Mouse (Mus musculus): ENCODE measurements around the gene Smtnl2. TPM values are rescaled to one million over a fixed set of nuclear protein-coding genes. Genes with fewer than 3 reads are reported as not detected.
"Not testable (repeated sequence)": the region's sequence is repeated elsewhere in the genome, so short reads cannot be mapped to it uniquely, and the experiment has no call there.

Gene Smtnl2
- total and polyA plus RNA-seq, 2 experiments = 0.43 to 0.55 TPM

DNA sequence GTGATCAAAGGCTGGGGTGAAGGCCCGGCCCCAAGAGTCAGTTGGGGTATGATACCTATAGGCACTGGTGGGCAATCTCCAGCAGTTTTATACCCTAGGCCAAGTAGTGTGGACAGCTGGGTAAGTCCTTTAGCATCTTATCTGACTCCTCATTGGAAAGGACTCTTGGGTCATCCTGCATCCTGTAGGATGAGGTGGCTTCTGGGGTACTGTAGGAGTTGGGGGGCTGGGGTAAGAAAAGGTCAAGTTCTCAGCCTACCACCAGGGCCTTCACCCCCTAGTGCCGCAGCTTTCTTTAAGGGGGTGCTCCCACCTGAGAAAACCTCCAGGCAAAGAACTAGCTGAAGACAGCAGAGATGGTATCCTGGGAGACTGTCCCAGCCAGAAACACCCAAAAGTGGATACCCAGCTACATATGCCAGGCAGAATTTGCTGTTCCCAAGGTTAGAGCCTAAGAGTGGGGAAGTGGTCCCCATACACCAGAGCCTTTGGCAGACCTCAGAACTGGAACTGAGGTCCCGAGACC is 40.7 kb upstream of the Smtnl2 start:
- Histone ChIP-seq H3K9ac (ENCODE audit: low read depth, low read length) (no peak overlapping the region), H3K27me3 (ENCODE audit: control insufficient read depth, insufficient read depth, low read length) (no peaks in the 10 kb centered on the region), H3K27ac (replicated peaks; ENCODE audit: insufficient read depth, low read depth, low read length) (no peak overlapping the region), H3K4me1 (ENCODE audit: control insufficient read depth, insufficient read depth, low read length) (peaks cover 4% of the 10 kb centered on the region; the same call in 1 of the 2 replicates), H3K36me3 (ENCODE audit: control insufficient read depth, insufficient read depth, low read length) (peaks cover 20% of the 10 kb centered on the region), H3K4me3 (ENCODE audit: insufficient read depth, low read depth, low read length) (no peak overlapping the region), H3K79me2 (ENCODE audit: control insufficient read depth, insufficient read depth, low read length) (no peaks in the 10 kb centered on the region)
- no peak for TF ChIP-seq CTCF (IDR thresholded peaks at IDR 0.05; ENCODE audit: low read depth, low read length)
- no peak for TF ChIP-seq POLR2A (IDR thresholded peaks at IDR 0.05; ENCODE audit: extremely low read depth, insufficient read depth, low read length)
- DNase-seq (ENCODE audit: extremely low read depth, low read depth, low spot score) = no peak
- WGBS = 90% methylated on average over 3 of the region's 3 CpGs

DNA sequence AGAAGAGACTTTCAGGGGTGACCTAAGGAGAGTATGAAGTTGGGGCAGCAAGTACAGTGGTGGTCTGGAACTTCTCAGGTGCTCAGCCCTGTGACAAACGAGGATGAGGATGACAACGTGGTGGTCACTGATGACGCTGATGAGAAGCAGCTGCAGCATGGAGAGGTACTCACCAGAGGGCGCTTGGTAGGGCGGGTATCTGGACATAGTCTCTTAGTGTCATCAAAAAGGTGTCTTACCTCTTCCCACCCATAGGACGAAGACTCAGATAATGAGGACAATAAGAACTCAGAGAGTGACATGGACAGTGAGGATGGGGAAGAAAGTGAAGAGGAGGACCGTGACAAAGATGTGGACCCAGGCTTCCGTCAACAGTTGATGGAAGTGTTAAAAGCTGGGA is 36.0 kb upstream of the Smtnl2 start:
- no peak for DNase-seq (ENCODE audit: extremely low read depth, low read depth, low spot score)
- Histone ChIP-seq H3K4me3 (ENCODE audit: insufficient read depth, low read depth, low read length) (no peak overlapping the region), H3K27ac (replicated peaks; ENCODE audit: insufficient read depth, low read depth, low read length) (no peak overlapping the region), H3K36me3 (ENCODE audit: control insufficient read depth, insufficient read depth, low read length) (peaks cover 43% of the 10 kb centered on the region), H3K79me2 (ENCODE audit: control insufficient read depth, insufficient read depth, low read length) (no peaks in the 10 kb centered on the region), H3K27me3 (ENCODE audit: control insufficient read depth, insufficient read depth, low read length) (no peaks in the 10 kb centered on the region), H3K4me1 (ENCODE audit: control insufficient read depth, insufficient read depth, low read length) (no peaks in the 10 kb centered on the region), H3K9ac (ENCODE audit: low read depth, low read length) (no peak overlapping the region)
- 84% methylated on average over 8 of the region's 8 CpGs for WGBS
- no peak for TF ChIP-seq POLR2A (IDR thresholded peaks at IDR 0.05; ENCODE audit: extremely low read depth, insufficient read depth, low read length)
- 0 out of 2 replicates have a peak, but pooled peaks have one; percentile 17 for TF ChIP-seq CTCF (IDR thresholded peaks at IDR 0.05; ENCODE audit: low read depth, low read length)

DNA sequence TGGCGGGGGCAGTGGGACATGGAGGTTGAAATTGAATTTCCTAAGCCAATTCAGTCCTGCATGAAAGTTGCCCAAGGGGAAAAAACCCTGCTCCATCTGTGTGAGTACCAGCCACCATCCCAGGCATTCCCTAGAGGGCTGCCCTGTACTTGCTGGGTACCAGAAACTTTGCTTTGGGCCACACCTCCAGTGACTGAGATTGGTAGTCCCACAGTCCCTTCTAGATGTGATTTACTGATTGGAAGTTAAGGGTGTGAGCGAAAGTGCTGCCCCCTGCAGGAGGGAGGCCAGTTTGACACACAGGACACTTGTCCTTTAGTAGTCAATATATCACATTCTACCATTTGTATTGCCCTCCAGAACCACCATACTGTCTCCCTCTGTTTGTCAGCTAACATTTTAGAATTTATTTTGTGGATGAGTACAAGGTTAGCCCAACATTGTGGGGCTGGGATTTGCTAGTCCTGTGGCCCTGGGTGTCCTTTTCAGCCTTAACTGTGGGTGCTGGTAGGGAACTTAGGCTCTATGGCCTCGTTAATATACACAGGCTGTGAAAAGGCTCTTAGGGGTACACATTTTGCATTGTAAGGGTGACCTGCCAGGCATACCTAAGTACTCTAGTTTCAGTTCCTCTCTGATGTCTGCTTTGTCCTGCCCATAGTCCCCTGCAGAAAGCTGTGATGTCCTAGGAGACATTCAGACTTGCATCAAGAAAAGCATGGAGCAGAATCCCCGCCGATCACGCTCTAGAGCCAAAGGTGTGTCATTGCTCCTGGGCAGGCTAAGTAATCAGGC is 35.0 kb upstream of the Smtnl2 start:
- Histone ChIP-seq H3K4me1 (ENCODE audit: control insufficient read depth, insufficient read depth, low read length) (peaks cover 4% of the 10 kb centered on the region), H3K4me3 (ENCODE audit: insufficient read depth, low read depth, low read length) (no peak overlapping the region), H3K36me3 (ENCODE audit: control insufficient read depth, insufficient read depth, low read length) (peaks cover 40% of the 10 kb centered on the region), H3K27ac (replicated peaks; ENCODE audit: insufficient read depth, low read depth, low read length) (no peak overlapping the region), H3K9ac (ENCODE audit: low read depth, low read length) (no peak overlapping the region), H3K79me2 (ENCODE audit: control insufficient read depth, insufficient read depth, low read length) (peaks cover 6% of the 10 kb centered on the region; the same call in 1 of the 2 replicates), H3K27me3 (ENCODE audit: control insufficient read depth, insufficient read depth, low read length) (no peaks in the 10 kb centered on the region)
- 90% methylated on average over 6 of the region's 6 CpGs for WGBS
- TF ChIP-seq POLR2A (IDR thresholded peaks at IDR 0.05; ENCODE audit: extremely low read depth, insufficient read depth, low read length) = no peak
- peak; percentile 81 for TF ChIP-seq CTCF (IDR thresholded peaks at IDR 0.05; ENCODE audit: low read depth, low read length)
- DNase-seq (ENCODE audit: extremely low read depth, low read depth, low spot score) = peak; percentile 53

DNA sequence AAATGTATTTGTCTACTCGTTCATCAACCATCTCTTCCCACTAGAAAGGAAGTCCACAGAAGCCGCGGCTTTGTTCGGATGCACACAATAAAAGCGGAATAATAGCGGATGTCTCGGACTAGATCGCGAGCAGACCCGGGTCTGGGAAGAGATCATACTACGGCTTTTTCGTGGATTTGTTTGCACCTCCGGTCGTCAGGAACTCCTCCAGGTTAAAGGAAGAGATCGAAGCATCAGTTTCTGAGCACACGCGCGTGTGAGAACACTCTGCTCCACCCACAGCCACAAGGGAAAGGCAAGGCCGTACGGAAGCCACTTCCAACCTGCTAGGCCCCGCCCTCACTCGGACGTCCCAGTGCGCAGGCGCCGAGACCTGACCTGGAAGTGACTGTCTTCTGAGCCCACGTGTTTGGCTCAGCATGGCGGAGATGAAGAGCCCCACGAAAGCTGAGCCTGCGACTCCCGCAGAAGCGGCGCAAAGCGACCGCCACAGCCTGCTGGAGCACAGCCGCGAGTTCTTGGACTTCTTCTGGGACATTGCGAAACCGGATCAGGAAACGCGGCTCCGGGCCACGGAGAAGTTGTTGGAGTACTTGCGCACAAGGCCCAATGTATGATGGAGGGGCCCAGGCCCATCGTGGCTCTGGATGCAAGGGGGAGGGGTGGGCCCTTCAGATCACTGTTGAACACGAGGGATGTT is 29.6 kb upstream of the Smtnl2 start, which contains the start of gene Mybbp1a:
Gene Mybbp1a (plus strand): TSS at position 391 of the 700 bp plus-strand sequence.
- peaks cover 15% of the 10 kb centered on the region; the same call in 1 of the 2 replicates for H3K36me3 ChIP-seq (ENCODE audit: control insufficient read depth, insufficient read depth, low read length)
- H3K79me2 ChIP-seq (ENCODE audit: control insufficient read depth, insufficient read depth, low read length) = peaks cover 11% of the 10 kb centered on the region; the same call in 1 of the 2 replicates
- peaks cover 21% of the 10 kb centered on the region for H3K4me1 ChIP-seq (ENCODE audit: control insufficient read depth, insufficient read depth, low read length)
- TF ChIP-seq POLR2A (IDR thresholded peaks at IDR 0.05; ENCODE audit: extremely low read depth, insufficient read depth, low read length) (peak; percentile 54; the same call in 1 of the 2 replicates), CTCF (IDR thresholded peaks at IDR 0.05; ENCODE audit: low read depth, low read length) (no peak)
- peak; percentile 86 for DNase-seq (ENCODE audit: extremely low read depth, low read depth, low spot score)
- H3K27me3 ChIP-seq (ENCODE audit: control insufficient read depth, insufficient read depth, low read length) = no peaks in the 10 kb centered on the region
- WGBS = under 1% methylated on average over 46 of the region's 46 CpGs
- peak within 1 kb of the TSS; percentile 70 for H3K9ac ChIP-seq (ENCODE audit: low read depth, low read length)
- H3K27ac ChIP-seq (replicated peaks; ENCODE audit: insufficient read depth, low read depth, low read length) = peak within 1 kb of the TSS; percentile 33
- peak within 1 kb of the TSS; percentile 78 for H3K4me3 ChIP-seq (ENCODE audit: insufficient read depth, low read depth, low read length)

DNA sequence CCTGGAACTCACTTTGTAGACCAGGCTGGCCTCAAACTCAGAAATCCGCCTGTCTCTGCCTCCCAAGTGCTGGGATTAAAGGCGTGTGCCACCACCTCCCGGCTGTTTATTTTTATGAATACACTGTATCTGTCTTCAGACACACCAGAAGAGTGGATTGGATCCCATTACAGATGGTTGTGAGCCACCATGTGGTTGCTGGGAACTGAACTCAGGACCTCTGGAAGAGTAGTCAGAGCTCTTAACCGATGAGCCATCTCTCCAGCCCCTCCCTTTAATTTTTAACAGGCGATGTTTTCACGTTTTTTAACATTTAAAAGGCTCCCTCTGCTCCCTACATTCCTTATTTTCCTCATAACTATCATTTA is 29.1 kb upstream of the Smtnl2 start:
- not testable (repeated sequence) for H3K27me3 ChIP-seq (ENCODE audit: control insufficient read depth, insufficient read depth, low read length); H3K9ac ChIP-seq (ENCODE audit: low read depth, low read length); DNase-seq (ENCODE audit: extremely low read depth, low read depth, low spot score)
- 35% methylated on average over 6 of the region's 6 CpGs for WGBS
- peaks cover 22% of the 10 kb centered on the region for H3K4me1 ChIP-seq (ENCODE audit: control insufficient read depth, insufficient read depth, low read length)
- H3K79me2 ChIP-seq (ENCODE audit: control insufficient read depth, insufficient read depth, low read length) = peaks cover 11% of the 10 kb centered on the region; the same call in 1 of the 2 replicates
- peak overlapping the region; percentile 33 for H3K27ac ChIP-seq (replicated peaks; ENCODE audit: insufficient read depth, low read depth, low read length)
- peaks cover 13% of the 10 kb centered on the region; the same call in 1 of the 2 replicates for H3K36me3 ChIP-seq (ENCODE audit: control insufficient read depth, insufficient read depth, low read length)
- peak overlapping the region; percentile 78; the same call in 1 of the 2 replicates for H3K4me3 ChIP-seq (ENCODE audit: insufficient read depth, low read depth, low read length)
